Mouse (Mus musculus) G1E-ER4 (cell line): Measurements from ENCODE around the gene Slc22a14. TPM values are rescaled to one million over a fixed set of nuclear protein-coding genes. Genes with fewer than 3 reads are reported as not detected.

Source experiments
- GATA1 ChIP-seq: IDR thresholded peaks from one replicate; pipeline ENCODE4 v1.8.0; 2012; ENCODE audit warnings: low read length, inconsistent platforms
- polyA plus RNA-seq: library from polyadenylated mRNA; stranded (reverse); fragments of >175 nt; gene quantifications from 2 replicates; pipeline ENCODE4 v1.2.3, GENCODE M21; 2012

Gene Slc22a14
- polyA plus RNA-seq, 1 experiment: not detected

DNA sequence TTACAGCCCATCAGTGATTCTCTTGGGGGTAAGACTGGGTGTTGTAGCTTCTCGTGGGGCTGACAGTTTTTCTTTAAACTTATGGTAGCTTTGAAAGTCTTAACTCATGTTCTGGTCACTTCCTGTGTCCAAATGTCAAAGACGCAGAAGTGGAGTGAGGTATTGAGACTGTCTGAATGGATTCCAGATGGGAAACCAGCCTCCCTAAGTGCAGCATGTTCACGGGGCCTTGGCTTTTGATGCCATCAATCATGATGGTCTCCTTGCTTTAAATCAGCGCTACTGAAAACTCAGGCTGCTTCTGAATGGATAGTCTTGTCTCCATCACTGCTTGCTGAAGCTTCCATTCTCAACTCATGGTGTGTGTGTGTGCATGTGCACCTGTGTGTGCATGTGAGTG, 5.9 kb upstream of the Slc22a14 start:
- no peak for TF ChIP-seq GATA1

GRCm38 (mm10) chr9:119368367-119368766, 3.0 kb upstream of the Slc22a14 start:
- TF ChIP-seq GATA1: no peak

- no peak for TF ChIP-seq GATA1
Measured at GRCm38 (mm10) chr9:119363229-119363628, 2.1 kb downstream of the Slc22a14 start.

GRCm38 (mm10) chr9:119361416-119361815, 3.9 kb downstream of the Slc22a14 start:
- TF ChIP-seq GATA1: no peak

DNA sequence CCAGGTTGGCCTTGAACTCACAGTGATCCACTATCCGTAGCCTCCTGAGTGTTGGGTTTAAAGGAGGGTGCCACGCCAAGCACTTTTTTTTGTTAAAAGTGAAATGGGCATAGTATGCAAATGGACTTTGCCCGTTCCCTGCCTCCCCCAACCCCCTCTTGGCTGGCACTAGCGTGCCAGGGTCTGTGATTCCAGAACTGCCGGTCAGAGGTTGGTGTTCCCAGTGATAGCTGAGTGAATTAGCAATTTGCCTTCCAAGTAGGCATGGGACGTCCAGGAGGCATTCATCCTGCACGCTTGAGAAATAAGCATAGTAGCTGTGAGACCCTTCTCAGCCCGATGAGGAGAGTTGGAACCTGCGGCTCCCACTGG, 7.3 kb downstream of the Slc22a14 start:
- TF ChIP-seq GATA1: no peak

GRCm38 (mm10) chr9:119357331-119358057, 7.9 kb downstream of the Slc22a14 start, which contains the start of gene Xylb:
TSS of gene Xylb (plus strand) at chr9:119357381.
- TF ChIP-seq GATA1: no peak

DNA sequence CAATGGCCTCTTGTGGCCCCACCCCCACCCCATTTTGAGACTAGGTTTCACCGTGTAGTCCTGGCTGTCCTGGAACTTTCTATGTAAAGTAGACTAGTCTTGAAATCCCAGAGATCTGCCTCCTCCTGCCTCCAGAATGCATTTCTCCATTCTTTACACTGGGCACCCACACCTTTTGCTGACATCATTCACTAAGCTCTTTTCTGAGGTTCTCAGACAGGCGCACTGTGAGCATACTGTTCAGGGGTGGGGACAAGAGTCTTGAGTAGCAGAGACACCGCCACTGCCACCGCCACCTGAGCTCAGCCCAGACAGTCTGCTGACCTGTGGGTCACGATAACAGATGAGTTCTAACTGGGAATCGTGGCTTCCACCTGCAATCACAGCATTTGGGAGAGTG, 9.4 kb downstream of the Slc22a14 start:
- TF ChIP-seq GATA1: no peak

DNA sequence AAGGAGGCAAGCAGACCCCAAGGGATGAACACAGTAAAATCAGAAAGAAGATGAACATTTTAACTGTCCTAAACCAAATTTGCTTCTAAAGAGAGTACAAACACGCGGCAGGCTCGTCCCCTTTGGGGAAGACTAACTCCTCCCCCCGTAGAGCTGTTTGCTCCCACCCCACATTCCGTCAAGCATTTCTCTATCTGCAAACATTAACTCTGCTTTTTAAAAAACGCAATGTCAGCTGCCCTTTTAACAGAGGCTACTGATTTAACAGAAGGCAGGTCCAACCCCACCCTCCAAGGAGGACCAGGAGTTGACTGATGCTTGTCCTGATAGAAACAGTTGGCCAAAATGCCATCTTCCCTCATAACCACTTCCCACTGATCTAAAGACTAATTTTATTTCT, 11.4 kb downstream of the Slc22a14 start:
- TF ChIP-seq GATA1: no peak

- no peak for TF ChIP-seq GATA1
Measured at GRCm38 (mm10) chr9:119352060-119352459, 13.3 kb downstream of the Slc22a14 start.

GRCm38 (mm10) chr9:119350947-119351705, 14.2 kb downstream of the Slc22a14 start:
- no peak for TF ChIP-seq GATA1

DNA sequence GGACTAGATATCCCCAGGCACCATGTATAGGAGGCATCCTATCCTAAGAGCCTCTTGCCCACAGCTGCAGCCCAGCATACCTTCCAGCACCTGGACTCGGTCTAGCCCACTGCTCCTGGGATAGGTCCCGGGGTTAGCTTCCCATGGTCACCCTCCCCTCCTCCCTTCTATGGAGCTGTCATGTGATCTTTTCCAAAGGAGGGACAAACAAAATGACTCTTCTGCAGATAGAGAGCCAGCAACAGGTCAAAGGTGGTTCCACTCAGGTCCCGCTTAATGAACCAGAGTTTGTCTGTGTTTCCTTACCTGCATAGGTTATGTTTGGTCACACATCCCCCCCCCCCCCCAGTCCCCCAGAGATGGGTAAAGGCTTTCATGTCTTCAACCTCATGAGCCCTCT, 14.8 kb downstream of the Slc22a14 start:
- no peak for TF ChIP-seq GATA1

DNA sequence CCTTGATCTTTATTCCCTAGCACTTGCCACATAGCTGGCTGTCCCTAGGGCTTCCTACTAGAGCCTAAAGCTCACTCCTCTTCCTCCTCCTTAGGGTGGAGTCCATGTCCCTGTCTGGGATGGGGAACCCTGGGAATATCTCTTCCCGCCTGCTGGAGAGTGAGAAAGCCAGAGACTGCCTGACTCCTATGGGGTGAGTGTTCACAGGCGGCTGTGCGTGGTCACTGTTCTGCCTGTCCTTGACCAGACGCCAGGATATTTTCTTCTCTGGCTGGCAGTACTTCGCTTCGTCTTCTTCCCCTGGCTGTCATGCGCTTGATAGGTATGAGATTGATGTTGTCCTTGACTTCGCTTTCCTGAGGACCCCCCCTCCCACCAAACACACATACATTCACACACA, 19.0 kb downstream of the Slc22a14 start:
- TF ChIP-seq GATA1: no peak

DNA sequence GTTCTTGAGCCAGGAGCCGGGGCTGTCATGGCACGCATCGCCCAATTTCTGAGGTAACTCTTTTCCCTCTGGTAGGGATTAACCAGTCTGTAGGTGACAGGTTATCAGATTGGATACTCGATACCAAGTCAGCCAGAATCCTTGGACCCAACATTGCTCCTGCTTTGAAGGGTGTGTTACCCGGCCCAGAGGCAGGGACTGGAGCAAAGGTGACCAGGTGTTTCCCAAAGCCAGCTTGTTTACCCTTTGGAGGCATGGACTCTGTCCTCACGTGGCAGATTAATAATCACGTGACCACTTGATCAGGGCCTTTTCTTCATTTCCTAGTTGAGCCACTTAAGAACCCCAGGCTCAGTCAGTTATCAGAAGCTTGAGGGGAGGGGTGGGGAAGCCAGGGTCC, 22.6 kb downstream of the Slc22a14 start:
- TF ChIP-seq GATA1: no peak

DNA sequence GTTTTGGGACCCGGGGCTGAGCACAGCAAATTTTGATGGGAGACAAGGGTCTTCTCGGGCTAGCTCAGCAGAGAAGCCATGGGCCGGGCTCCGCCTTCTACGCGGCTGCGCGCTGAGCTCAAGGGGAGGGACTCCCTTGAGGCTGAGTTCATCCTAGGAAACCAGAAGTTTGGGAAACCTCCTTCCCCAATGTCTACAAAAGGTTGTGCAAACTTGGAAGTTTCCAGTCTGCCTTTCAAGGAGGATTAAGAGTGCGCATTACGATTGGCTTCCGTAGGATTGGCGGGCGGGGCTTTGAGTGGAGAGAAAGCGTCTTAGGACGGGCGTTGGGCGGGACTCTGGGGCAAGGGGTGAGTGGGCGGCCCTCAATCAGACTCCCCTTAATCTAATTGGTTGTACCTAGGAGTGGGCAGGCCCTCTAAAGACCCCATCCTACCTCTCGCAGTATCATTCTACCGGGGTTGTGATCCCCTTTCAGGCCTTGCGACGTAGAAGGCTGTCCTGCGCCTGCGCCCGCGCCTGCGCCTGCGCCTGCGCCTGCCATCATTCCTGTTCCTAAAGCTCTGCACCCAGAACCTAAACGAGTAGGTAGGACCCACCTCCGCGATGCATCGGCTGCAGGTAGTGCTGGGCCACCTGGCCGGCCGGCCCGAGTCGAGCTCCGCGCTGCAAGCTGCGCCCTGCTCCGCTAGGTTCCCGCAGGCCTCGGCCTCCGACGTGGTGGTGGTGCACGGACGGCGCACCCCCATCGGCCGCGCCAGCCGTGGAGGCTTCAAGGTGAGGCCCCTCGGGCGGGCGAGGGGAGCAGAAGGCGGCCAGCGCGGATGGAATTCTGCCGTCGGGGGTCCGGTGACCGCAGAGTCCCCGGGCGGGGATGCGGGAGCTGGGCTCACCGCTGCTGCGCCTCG, 24.2 kb downstream of the Slc22a14 start, which contains the start of gene Myd88:
Gene Myd88, minus strand, starts transcription at position 503 of the 908 bp plus-strand sequence.
- no peak for TF ChIP-seq GATA1

GRCm38 (mm10) chr9:119340212-119340580, 25.2 kb downstream of the Slc22a14 start:
- TF ChIP-seq GATA1: no peak
